Mouse (Mus musculus): ENCODE data around the gene Fosl1.

Gene Fosl1

GRCm38 (mm10) chr19:5456922-5457745 lies 9.8 kb downstream of the Fosl1 start:
- peak; percentile 85 for DNase-seq (ENCODE audit: low read depth, low spot score)

GRCm38 (mm10) chr19:5457746-5458442 lies 10.5 kb downstream of the Fosl1 start, which contains the start of gene Ccdc85b:
Gene Ccdc85b (minus strand): TSS chr19:5457894.
- no peak for DNase-seq (ENCODE audit: low read depth, low spot score)

- no peak for DNase-seq (ENCODE audit: low read depth, low spot score)
These were observed 11.7 kb downstream of the Fosl1 start for GRCm38 (mm10) chr19:5459019-5459418.

- DNase-seq (ENCODE audit: low read depth, low spot score): no peak
These were observed 12.5 kb downstream of the Fosl1 start for GRCm38 (mm10) chr19:5459896-5460295.

- peak; percentile 58 for DNase-seq (ENCODE audit: low read depth, low spot score)
These were observed 13.1 kb downstream of the Fosl1 start, which contains the start of gene Fibp for GRCm38 (mm10) chr19:5460465-5460911. Gene Fibp (plus strand): TSS chr19:5460615.

GRCm38 (mm10) chr19:5461411-5461810 lies 14.1 kb downstream of the Fosl1 start:
- DNase-seq (ENCODE audit: low read depth, low spot score): no peak

- no peak for DNase-seq (ENCODE audit: low read depth, low spot score)
These were observed 15.9 kb downstream of the Fosl1 start for GRCm38 (mm10) chr19:5463212-5463611.

GRCm38 (mm10) chr19:5463791-5464562 lies 16.6 kb downstream of the Fosl1 start:
- peak; percentile 75 for DNase-seq (ENCODE audit: low read depth, low spot score)

GRCm38 (mm10) chr19:5465037-5465436 lies 17.7 kb downstream of the Fosl1 start:
- no peak for DNase-seq (ENCODE audit: low read depth, low spot score)

GRCm38 (mm10) chr19:5466916-5467500 lies 19.7 kb downstream of the Fosl1 start:
- no peak for DNase-seq (ENCODE audit: low read depth, low spot score)

- DNase-seq (ENCODE audit: low read depth, low spot score): no peak
These were observed 21.0 kb downstream of the Fosl1 start, which contains the start of gene Ctsw for GRCm38 (mm10) chr19:5468374-5468773. Gene Ctsw (minus strand): TSS chr19:5468507.

- DNase-seq (ENCODE audit: low read depth, low spot score): no peak
These were observed 24.5 kb downstream of the Fosl1 start for GRCm38 (mm10) chr19:5471846-5472245.

GRCm38 (mm10) chr19:5472857-5473256 lies 25.5 kb downstream of the Fosl1 start:
- no peak for DNase-seq (ENCODE audit: low read depth, low spot score)

GRCm38 (mm10) chr19:5473720-5474119 lies 26.4 kb downstream of the Fosl1 start, which contains the start of gene Efemp2:
Gene Efemp2 (plus strand): TSS chr19:5473954.
- no peak for DNase-seq (ENCODE audit: low read depth, low spot score)

- DNase-seq (ENCODE audit: low read depth, low spot score): no peak
These were observed 27.1 kb downstream of the Fosl1 start for GRCm38 (mm10) chr19:5474281-5475068.

- no peak for DNase-seq (ENCODE audit: low read depth, low spot score)
These were observed 27.8 kb downstream of the Fosl1 start for GRCm38 (mm10) chr19:5475069-5475714.

GRCm38 (mm10) chr19:5477004-5477667 lies 29.8 kb downstream of the Fosl1 start:
- no peak for DNase-seq (ENCODE audit: low read depth, low spot score)

- no peak for DNase-seq (ENCODE audit: low read depth, low spot score)
These were observed 30.4 kb downstream of the Fosl1 start for GRCm38 (mm10) chr19:5477668-5478300.

- no peak for DNase-seq (ENCODE audit: low read depth, low spot score)
These were observed 32.7 kb downstream of the Fosl1 start for GRCm38 (mm10) chr19:5480016-5480415.
